ENCODE assay signal across 7 mouse cellular contexts in genomic region chr7:63924747-63925412, GRCm38 (mm10). TPM values are rescaled to one million over a fixed set of nuclear protein-coding genes. Genes with fewer than 3 reads are reported as not detected.
DNase-seq lines count a peak whose midpoint lies in the region; ATAC-seq and TF ChIP-seq lines count a peak whose summit lies in the region.

No protein-coding gene starts in this region.

- peak overlapping the region; percentile 8; the same call in 1 of the 2 replicates for H3K27ac ChIP-seq in intestine, embryonic 14.5 days (ENCODE audit: low read depth)
- peak overlapping the region; percentile 95 for H3K27ac ChIP-seq in left cerebral cortex, adult 2 months
- H3K27ac ChIP-seq in midbrain, postnatal 0 days (ENCODE audit: low read depth, low read length), result 0 out of 2 replicates have a peak overlapping the region, but pooled peaks have one; percentile 1

- H3K4me2 ChIP-seq in intestine, embryonic 14.5 days (ENCODE audit: low read length), result no peak overlapping the region
- no peak overlapping the region for H3K4me2 ChIP-seq in midbrain, postnatal 0 days (ENCODE audit: low read depth, low read length, poor library complexity, severe bottlenecking)

- WGBS in intestine, embryonic 14.5 days, result 26% methylated on average over 6 of the region's 6 CpGs
- WGBS in midbrain, postnatal 0 days, result 45% methylated on average over 6 of the region's 6 CpGs

- DNase-seq in adipocyte (ENCODE audit: low spot score), result peak; percentile 59
- peak; percentile 33 to 68 for DNase-seq in adrenal gland, postnatal 4 days (ENCODE audit: low spot score in 2 of 2)
- DNase-seq in intestine, embryonic 14.5 days (ENCODE audit: low spot score), result no peak
- DNase-seq in left cerebral cortex, adult 2 months (ENCODE audit: extremely low spot score in 1 of 2, low spot score in 2 of 2), result peak; percentile 84 to 89
- DNase-seq in midbrain, postnatal 0 days (ENCODE audit: low spot score), result peak; percentile 72

- intact Hi-C loops in left cerebral cortex, adult 2 months (cut with DNase I), result loop anchor here (1.0 to 2.0 kb wide), 4 partner anchors 11 to 108 kb away; no protein-coding TSS in a partner anchor

- no peak overlapping the region for H3K9ac ChIP-seq in intestine, embryonic 14.5 days (ENCODE audit: low read length)
- no peak overlapping the region for H3K9ac ChIP-seq in midbrain, postnatal 0 days (replicated peaks; ENCODE audit: low read length, poor library complexity, severe bottlenecking)

- H3K36me3 ChIP-seq in intestine, embryonic 14.5 days (ENCODE audit: control insufficient read depth, insufficient read depth, low read length), result no peaks in the 10 kb centered on the region
- no peaks in the 10 kb centered on the region for H3K36me3 ChIP-seq in midbrain, postnatal 0 days (ENCODE audit: insufficient read depth, low read length)

- TF ChIP-seq CTCF in left cerebral cortex, adult 2 months (IDR thresholded peaks at IDR 0.05), result peak; percentile 6; the same call in 1 of the 2 replicates
- TF ChIP-seq CTCF in midbrain, postnatal 0 days (IDR thresholded peaks at IDR 0.05), result no peak

- ATAC-seq in frontal cortex, adult (ENCODE audit: low TSS enrichment), result peak; percentile 32
- peak; percentile 56 for ATAC-seq in intestine, embryonic 14.5 days (replicated peaks; ENCODE audit: low FRiP score, low TSS enrichment, low read depth)
- no peak for ATAC-seq in midbrain, postnatal 0 days (ENCODE audit: low FRiP score)
- ATAC-seq in megakaryocyte progenitor cell, adult 5-6 weeks (replicated peaks; ENCODE audit: poor library complexity), result no peak

- no peaks in the 10 kb centered on the region for H3K9me3 ChIP-seq in intestine, embryonic 14.5 days (ENCODE audit: control insufficient read depth, low read length)
- no peaks in the 10 kb centered on the region for H3K9me3 ChIP-seq in midbrain, postnatal 0 days (ENCODE audit: low read length)

- H3K27me3 ChIP-seq in intestine, embryonic 14.5 days (replicated peaks; ENCODE audit: control insufficient read depth, insufficient read depth, low read length), result no peaks in the 10 kb centered on the region
- no peaks in the 10 kb centered on the region for H3K27me3 ChIP-seq in midbrain, postnatal 0 days (ENCODE audit: insufficient read depth, low read length)

- H3K4me1 ChIP-seq in intestine, embryonic 14.5 days (replicated peaks; ENCODE audit: control insufficient read depth, insufficient read depth, low read length), result peaks cover 25% of the 10 kb centered on the region
- no peaks in the 10 kb centered on the region; the same call in 1 of the 2 replicates for H3K4me1 ChIP-seq in midbrain, postnatal 0 days (ENCODE audit: insufficient read depth, low read length)

- H3K4me3 ChIP-seq in intestine, embryonic 14.5 days (ENCODE audit: low read depth, low read length), result no peak overlapping the region
- peak overlapping the region; percentile 24; the same call in 1 of the 2 replicates for H3K4me3 ChIP-seq in left cerebral cortex, adult 2 months
- H3K4me3 ChIP-seq in midbrain, postnatal 0 days (ENCODE audit: low read depth, low read length), result no peak overlapping the region

RNA-seq across cellular contexts. Expression of gene E030018B13Rik, which starts 8.2 kb away (rescaled TPM):
- total RNA-seq in adrenal gland, postnatal 4 days (2021), result not detected
- polyA plus RNA-seq in intestine, embryonic 14.5 days (2014; fragmentation: Nextera tagmentation; extraction: Ambion mirVana), result 0.30 TPM in 1 of 2 replicates, not detected in the other
- not detected for total RNA-seq in left cerebral cortex, adult 2 months (2021)
- total RNA-seq in midbrain, postnatal 0 days (2014; rRNA removed), result not detected in 2 replicates
- not detected in 2 replicates for polyA plus RNA-seq in midbrain, postnatal 0 days (2015; fragmentation: Nextera tagmentation; extraction: Ambion mirVana)
- total RNA-seq in megakaryocyte progenitor cell, adult 5-6 weeks (2015), result not detected in 2 replicates
- total RNA-seq in megakaryocyte progenitor cell, adult 5-6 weeks (2017), result not detected in 2 replicates

RNA-seq across cellular contexts. Expression of gene Klf13, which starts 13.8 kb away (rescaled TPM):
- total RNA-seq in adrenal gland, postnatal 4 days (2021), result 10 to 100 TPM; 70.9 to 77.5 TPM
- polyA plus RNA-seq in intestine, embryonic 14.5 days (2014; fragmentation: Nextera tagmentation; extraction: Ambion mirVana), result 30.7 and 32.1 TPM in 2 replicates
- 100 to 1,000 TPM; 179 to 199 TPM for total RNA-seq in left cerebral cortex, adult 2 months (2021)
- 26.6 and 26.7 TPM in 2 replicates for total RNA-seq in midbrain, postnatal 0 days (2014; rRNA removed)
- 19.7 and 21.5 TPM in 2 replicates for polyA plus RNA-seq in midbrain, postnatal 0 days (2015; fragmentation: Nextera tagmentation; extraction: Ambion mirVana)
- total RNA-seq in megakaryocyte progenitor cell, adult 5-6 weeks (2015), result 37.6 and 46.3 TPM in 2 replicates
- 16.9 and 24.3 TPM in 2 replicates for total RNA-seq in megakaryocyte progenitor cell, adult 5-6 weeks (2017)

Comparison
In these comparisons a context has a peak if more than half of its experiments do, and no peak if none do; other contexts are left out.
1. ATAC-seq: peak in frontal cortex, adult (single experiment) and intestine, embryonic 14.5 days (single experiment); none in midbrain, postnatal 0 days (single experiment) and megakaryocyte progenitor cell, adult 5-6 weeks (single experiment).
2. H3K27ac ChIP-seq: peak in every context shown above with its lines; median percentile 95 in left cerebral cortex, adult 2 months; 8 in intestine, embryonic 14.5 days; 1 in midbrain, postnatal 0 days.